Mouse (Mus musculus) heart, adult 2 months (tissue): Measurements from ENCODE around the gene Trappc12. TPM values are rescaled to one million over a fixed set of nuclear protein-coding genes. Genes with fewer than 3 reads are reported as not detected.

ENCODE experiments used
- DNase-seq, 2 experiments: peaks; one replicate each; pipeline ENCODE4 v3.0.0; 2021
- H3K27ac ChIP-seq: fragments of 200-600 bp; 2 replicates; pipeline ENCODE4 v1.8.1; 2022
- H3K27me3 ChIP-seq: fragments of 200-500 bp; 2 replicates; pipeline ENCODE4 v1.6.1; 2012; ENCODE audit warnings: mild to moderate bottlenecking, low read length, inconsistent platforms, mixed read lengths; ENCODE audit not compliant: control insufficient read depth, insufficient read depth
- H3K36me3 ChIP-seq: fragments of 200-500 bp; 2 replicates; pipeline ENCODE4 v1.6.1; 2012; ENCODE audit warnings: low read length, inconsistent platforms; ENCODE audit not compliant: control insufficient read depth, insufficient read depth
- H3K4me1 ChIP-seq: fragments of 200-500 bp; 2 replicates; pipeline ENCODE4 v1.6.1; 2011; ENCODE audit warnings: low read length; ENCODE audit not compliant: control insufficient read depth, insufficient read depth
- H3K4me3 ChIP-seq: fragments of 200-600 bp; 2 replicates; pipeline ENCODE4 v1.8.1; 2022
- H3K79me2 ChIP-seq: fragments of 200-500 bp; replicated peaks from 2 replicates; pipeline ENCODE4 v1.6.1; 2012; ENCODE audit warnings: mild to moderate bottlenecking, inconsistent platforms, low read length, moderate library complexity, mixed read lengths; ENCODE audit not compliant: control insufficient read depth, insufficient read depth
- H3K9ac ChIP-seq: fragments of 200-500 bp; 2 replicates; pipeline ENCODE4 v1.6.1; 2012; ENCODE audit warnings: low read depth, mild to moderate bottlenecking, control low read depth, inconsistent platforms, low read length, mixed read lengths
- CTCF ChIP-seq: fragments of 200-600 bp; IDR thresholded peaks from 2 replicates; pipeline ENCODE4 v1.8.1; 2022; ENCODE audit warnings: antibody characterized with exemption, mild to moderate bottlenecking, moderate library complexity
- EP300 ChIP-seq: fragments of 200-500 bp; IDR thresholded peaks from 2 replicates; pipeline ENCODE4 v1.6.1; 2011; ENCODE audit warnings: low read depth, low read length, control low read depth; ENCODE audit not compliant: insufficient read depth
- POLR2A ChIP-seq: fragments of 200-500 bp; IDR thresholded peaks from 2 replicates; pipeline ENCODE4 v1.6.1; 2011; ENCODE audit warnings: mild to moderate bottlenecking, low read depth, low read length, control low read depth; ENCODE audit not compliant: insufficient read depth
- WGBS: fragments of 180-500 bp; shearing (Covaris S2); methylation state at CpG from one replicate; pipeline ENCODE4 v1.1.7; 2018; 5-methylcytosine and 5-hydroxymethylcytosine counted together
- intact Hi-C: fragments of 180-260 bp; cut with DNase I; formaldehyde crosslinking; loops from one replicate; pipeline ENCODE4 v1.15.1; 2025
- polyA plus RNA-seq: library from polyadenylated mRNA; depleted of rRNA; stranded (reverse); fragments of >200 nt; gene quantifications from 2 replicates; pipeline ENCODE4 v1.2.3, GENCODE M21; 2012
- total RNA-seq, 2 experiments: library from RNA; stranded (reverse); gene quantifications; 2 replicates each; pipeline ENCODE4 v1.2.3; 2021

The Trappc12 gene
- total and polyA plus RNA-seq, 3 experiments: 19.7 to 21.3 (median 20.9) TPM

- 1% methylated on average over 53 of the region's 53 CpGs for WGBS
- H3K79me2 ChIP-seq: 0 out of 2 replicates have a peak, but pooled peaks cover 2% of the 10 kb centered on the region
- intact Hi-C loops: no loop called here
- H3K27ac ChIP-seq: peak within 1 kb of the TSS; percentile 90
- H3K27me3 ChIP-seq: no peaks in the 10 kb centered on the region
- peak; percentile 84 to 86 for DNase-seq
- peak within 1 kb of the TSS; percentile 64 for H3K4me3 ChIP-seq
- H3K9ac ChIP-seq: peak within 1 kb of the TSS; percentile 90
- TF ChIP-seq EP300 (0 out of 2 replicates have a peak, but pooled peaks have one; percentile 1), CTCF (no peak), POLR2A (peak; percentile 61; the same call in 1 of the 2 replicates)
- peaks cover 7% of the 10 kb centered on the region for H3K4me1 ChIP-seq
- H3K36me3 ChIP-seq: no peaks in the 10 kb centered on the region
These were observed 74.9 kb downstream of the Trappc12 start, which contains the start of gene Adi1 for GRCm38 (mm10) chr12:28675121-28675924. Gene Adi1 (plus strand): TSS chr12:28675231.

GRCm38 (mm10) chr12:28674038-28674720 lies 76.1 kb downstream of the Trappc12 start:
- no peak overlapping the region for H3K27ac ChIP-seq
- 0 out of 2 replicates have a peak, but pooled peaks cover 2% of the 10 kb centered on the region for H3K79me2 ChIP-seq
- H3K4me1 ChIP-seq: peaks cover 7% of the 10 kb centered on the region
- no peaks in the 10 kb centered on the region for H3K36me3 ChIP-seq
- intact Hi-C loops: no loop called here
- TF ChIP-seq EP300 (no peak), CTCF (0 out of 2 replicates have a peak, but pooled peaks have one; percentile 12), POLR2A (no peak)
- no peak for DNase-seq
- H3K9ac ChIP-seq: no peak overlapping the region
- H3K4me3 ChIP-seq: no peak overlapping the region
- WGBS: 85% methylated on average over 10 of the region's 10 CpGs
- H3K27me3 ChIP-seq: no peaks in the 10 kb centered on the region

GRCm38 (mm10) chr12:28667287-28667686 lies 83.0 kb downstream of the Trappc12 start:
- H3K79me2 ChIP-seq: no peaks in the 10 kb centered on the region
- H3K9ac ChIP-seq: no peak overlapping the region
- TF ChIP-seq EP300 (no peak), CTCF (no peak), POLR2A (no peak)
- H3K4me3 ChIP-seq: no peak overlapping the region
- WGBS: 14% methylated on average over 8 of the region's 8 CpGs
- no peak for DNase-seq
- peaks cover 2% of the 10 kb centered on the region; the same call in 1 of the 2 replicates for H3K4me1 ChIP-seq
- H3K27me3 ChIP-seq: no peaks in the 10 kb centered on the region
- no peaks in the 10 kb centered on the region for H3K36me3 ChIP-seq
- no peak overlapping the region for H3K27ac ChIP-seq
- intact Hi-C loops: no loop called here

GRCm38 (mm10) chr12:28666734-28667133 lies 83.5 kb downstream of the Trappc12 start:
- TF ChIP-seq EP300: no peak
- no peak for TF ChIP-seq POLR2A
- no peak for TF ChIP-seq CTCF
- Histone ChIP-seq H3K36me3 (no peaks in the 10 kb centered on the region), H3K27me3 (no peaks in the 10 kb centered on the region), H3K27ac (no peak overlapping the region), H3K9ac (no peak overlapping the region), H3K4me1 (peaks cover 2% of the 10 kb centered on the region; the same call in 1 of the 2 replicates), H3K4me3 (no peak overlapping the region), H3K79me2 (no peaks in the 10 kb centered on the region)
- WGBS: 46% methylated on average over 4 of the region's 4 CpGs
- intact Hi-C loops: no loop called here
- DNase-seq: no peak

GRCm38 (mm10) chr12:28662628-28663027 lies 87.6 kb downstream of the Trappc12 start:
- no peak for DNase-seq
- Histone ChIP-seq H3K9ac (no peak overlapping the region), H3K79me2 (no peaks in the 10 kb centered on the region), H3K27ac (no peak overlapping the region), H3K27me3 (no peaks in the 10 kb centered on the region), H3K4me3 (no peak overlapping the region), H3K36me3 (no peaks in the 10 kb centered on the region), H3K4me1 (no peaks in the 10 kb centered on the region)
- intact Hi-C loops: no loop called here
- TF ChIP-seq EP300 (no peak), CTCF (no peak), POLR2A (no peak)
- 88% methylated on average over 4 of the region's 4 CpGs for WGBS
